Mouse (Mus musculus): ENCODE data around the gene Patz1. TPM values are rescaled to one million over a fixed set of nuclear protein-coding genes. Genes with fewer than 3 reads are reported as not detected.

The Patz1 gene
- total RNA-seq, 2 experiments from 2014 or later: 72.5 to 77.3 TPM

- ATAC-seq (replicated peaks; ENCODE audit: poor library complexity): peak; percentile 54
Observed at GRCm38 (mm10) chr11:3348576-3349342, 60.1 kb downstream of the Patz1 start.

- no peak for ATAC-seq (replicated peaks; ENCODE audit: poor library complexity)
Observed at GRCm38 (mm10) chr11:3349343-3349695, 60.6 kb downstream of the Patz1 start.

GRCm38 (mm10) chr11:3352131-3352530 is 63.5 kb downstream of the Patz1 start:
- no peak for ATAC-seq (replicated peaks; ENCODE audit: poor library complexity)

- peak; percentile 59 for ATAC-seq (replicated peaks; ENCODE audit: poor library complexity)
Observed at GRCm38 (mm10) chr11:3352990-3353585, 64.4 kb downstream of the Patz1 start.

Other genes starting within 250 kb of the Patz1 start
- 5.2 and 6.0 TPM in 2 replicates for gene Sfi1, start 95.4 kb upstream of the Patz1 start, total RNA-seq (2015)
- gene Sfi1, start 95.4 kb upstream of the Patz1 start, total RNA-seq (2017): 6.2 and 14.2 TPM in 2 replicates
- 96.1 and 110 TPM in 2 replicates for gene Eif4enif1, start 86.5 kb upstream of the Patz1 start, total RNA-seq (2015)
- 40.1 and 49.2 TPM in 2 replicates for gene Eif4enif1, start 86.5 kb upstream of the Patz1 start, total RNA-seq (2017)
- 253 and 258 TPM in 2 replicates for gene Drg1, start 22.5 kb upstream of the Patz1 start, total RNA-seq (2015)
- 196 and 234 TPM in 2 replicates for gene Drg1, start 22.5 kb upstream of the Patz1 start, total RNA-seq (2017)
- gene Pik3ip1, start 41.5 kb downstream of the Patz1 start, total RNA-seq (2015): 16.6 and 20.1 TPM in 2 replicates
- gene Pik3ip1, start 41.5 kb downstream of the Patz1 start, total RNA-seq (2017): 32.9 and 55.1 TPM in 2 replicates
- gene Limk2, start 120.3 kb downstream of the Patz1 start, total RNA-seq (2015): 16.9 and 17.0 TPM in 2 replicates
- gene Limk2, start 120.3 kb downstream of the Patz1 start, total RNA-seq (2017): 20.1 and 30.0 TPM in 2 replicates
- gene Rnf185, start 163.5 kb downstream of the Patz1 start, total RNA-seq (2015): 16.3 and 17.6 TPM in 2 replicates
- gene Rnf185, start 163.5 kb downstream of the Patz1 start, total RNA-seq (2017): 8.8 and 15.3 TPM in 2 replicates
- gene Pla2g3, start 199.4 kb downstream of the Patz1 start, total RNA-seq (2015): not detected in 2 replicates
- gene Pla2g3, start 199.4 kb downstream of the Patz1 start, total RNA-seq (2017): 0.10 TPM in 1 of 2 replicates, not detected in the other
- 1.3 and 1.5 TPM in 2 replicates for gene Inpp5j, start 215.9 kb downstream of the Patz1 start, total RNA-seq (2015)
- 0.17 and 0.21 TPM in 2 replicates for gene Inpp5j, start 215.9 kb downstream of the Patz1 start, total RNA-seq (2017)
- 17.8 and 17.9 TPM in 2 replicates for gene Selenom, start 225.8 kb downstream of the Patz1 start, total RNA-seq (2015)
- 11.8 and 23.4 TPM in 2 replicates for gene Selenom, start 225.8 kb downstream of the Patz1 start, total RNA-seq (2017)

All from megakaryocyte progenitor cell, adult 5-6 weeks (primary cell).